Mouse (Mus musculus): ENCODE results near the gene 2610318N02Rik.

DNA sequence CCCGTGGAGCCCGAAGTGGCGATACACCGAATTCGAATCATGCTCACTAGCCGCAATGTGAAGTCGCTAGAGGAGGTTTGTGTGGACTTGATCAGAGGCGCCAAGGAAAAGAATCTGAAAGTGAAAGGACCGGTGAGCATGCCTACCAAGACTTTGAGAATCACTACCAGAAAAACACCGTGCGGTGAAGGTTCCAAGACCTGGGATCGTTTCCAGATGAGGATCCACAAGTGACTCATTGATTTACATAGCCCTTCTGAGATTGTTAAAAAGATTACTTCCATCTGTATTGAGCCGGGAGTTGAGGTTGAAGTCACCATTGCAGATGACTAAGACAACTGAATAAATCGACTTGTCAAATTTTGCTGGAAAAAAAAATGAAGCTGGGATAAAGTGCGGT is 12.4 kb upstream of the 2610318N02Rik start:
- TF ChIP-seq CTCF (IDR thresholded peaks at IDR 0.05; ENCODE audit: low read depth, low read length) (no peak), POLR2A (IDR thresholded peaks at IDR 0.05; ENCODE audit: extremely low read depth, insufficient read depth, low read length) (no peak)
